Mouse (Mus musculus): ENCODE measurements around the gene Mpp5.

Mpp5 gene

DNA sequence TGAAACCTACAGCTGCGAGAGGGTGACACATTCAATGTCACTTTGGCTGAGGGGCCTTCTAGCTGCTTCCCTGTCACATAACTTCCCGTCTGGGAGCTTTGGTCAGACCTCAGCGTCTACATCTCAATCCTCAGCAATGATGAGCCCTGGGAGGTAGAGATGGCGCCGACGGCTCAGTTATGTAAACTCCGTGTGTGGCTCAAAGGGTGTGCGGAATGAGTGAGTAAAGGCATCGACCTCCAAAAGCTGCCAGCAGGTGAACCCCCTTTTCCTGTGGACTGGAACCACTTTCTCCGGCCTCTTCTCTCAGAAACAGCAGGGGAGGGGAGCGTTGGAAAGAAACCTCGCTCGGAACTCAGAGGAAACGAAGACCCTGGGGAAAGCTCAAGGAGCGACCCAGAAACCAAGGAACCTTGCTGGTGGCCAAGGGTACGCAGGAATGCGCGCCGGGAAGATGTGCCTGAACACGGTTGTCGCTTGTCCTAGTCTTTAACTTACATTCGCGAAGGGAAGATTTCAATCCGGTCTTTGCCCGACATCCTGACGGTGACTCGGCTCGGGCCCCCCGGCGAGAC, 112.3 kb downstream of the Mpp5 start:
- DNase-seq: no peak

DNA sequence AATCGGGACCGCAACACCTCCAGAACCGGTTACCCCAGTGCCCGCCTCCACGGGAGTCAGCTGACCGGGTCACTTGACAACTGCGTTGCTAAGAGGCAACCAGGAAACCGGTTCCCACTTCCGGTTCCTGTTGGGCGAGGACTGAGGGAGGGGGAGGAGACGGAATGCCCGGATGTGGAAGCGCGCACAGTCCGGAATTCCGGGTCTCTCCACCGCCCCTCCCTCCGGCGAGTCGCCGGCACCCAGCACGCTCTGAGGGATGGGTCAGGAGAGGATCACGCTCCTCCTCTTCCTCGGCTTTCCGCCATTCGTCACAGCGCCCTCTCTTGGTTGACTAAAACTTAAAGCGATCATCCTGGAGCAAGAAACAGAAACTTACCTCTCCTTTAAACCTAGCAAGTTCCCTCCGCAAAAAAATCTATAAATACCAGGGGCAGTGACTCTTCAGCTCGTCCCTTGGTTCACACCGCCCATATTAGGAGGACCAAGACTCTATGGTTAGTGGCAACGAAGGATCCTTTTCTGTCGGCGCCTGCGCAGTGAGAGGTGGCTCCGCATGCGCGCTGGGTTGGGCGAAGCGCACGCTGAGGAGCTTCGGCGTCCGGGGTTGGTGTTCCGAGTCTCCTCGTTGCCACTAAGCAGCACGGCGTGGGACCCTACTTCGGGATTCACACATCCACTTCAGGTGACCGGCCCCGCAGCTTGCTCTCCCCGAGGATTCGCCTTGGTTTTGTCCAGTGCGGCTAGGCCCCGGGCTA, 113.0 kb downstream of the Mpp5 start, which contains the start of the genes Atp6v1d and Eif2s1:
TSS of gene Atp6v1d (minus strand) at position 143 of the 758 bp plus-strand sequence.
TSS of gene Eif2s1 (plus strand) at position 324 of the 758 bp plus-strand sequence.
- peak; percentile 99 for DNase-seq

DNA sequence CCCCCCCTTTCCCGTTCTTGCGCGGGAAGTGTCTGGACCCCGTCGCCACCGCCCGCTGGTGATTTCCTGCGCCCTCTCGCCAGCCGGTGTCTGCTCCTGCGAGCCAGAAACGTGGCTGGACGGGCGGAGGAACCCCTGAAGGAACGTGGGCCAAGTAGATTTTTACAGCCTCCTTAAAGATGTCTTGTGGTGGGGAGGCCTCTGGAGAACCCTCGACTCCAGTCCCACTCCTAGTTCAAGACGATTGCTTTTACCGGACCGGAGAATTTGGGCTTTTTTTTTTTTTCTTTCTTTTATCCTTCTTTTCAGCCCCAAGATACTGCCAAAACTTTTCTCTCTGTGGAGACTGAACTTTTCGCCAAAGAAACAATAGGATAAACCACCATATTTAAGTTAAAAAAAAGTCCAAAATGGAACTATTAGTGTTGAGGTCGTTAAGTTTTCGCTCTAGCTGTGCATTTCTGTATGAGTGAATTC, 113.6 kb downstream of the Mpp5 start:
- no peak for DNase-seq

DNA sequence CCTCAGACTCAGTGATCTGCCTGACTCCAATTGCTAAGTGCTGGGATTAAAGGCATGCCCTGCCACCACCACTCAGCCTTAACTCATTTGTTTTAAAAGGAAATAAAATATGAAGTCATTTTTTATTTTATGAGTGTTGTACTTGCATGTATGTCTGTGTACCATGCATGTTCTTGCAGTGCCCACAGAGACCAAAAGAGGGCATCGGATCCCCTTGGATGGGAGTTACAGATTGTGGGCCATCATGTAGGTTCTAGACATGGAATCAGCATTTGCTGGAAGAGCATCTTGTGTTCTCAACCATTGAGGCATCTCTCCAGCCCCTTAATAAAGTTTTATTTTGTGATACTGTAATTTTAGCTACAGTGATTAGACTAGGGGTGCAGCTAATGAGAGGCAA, 116.7 kb downstream of the Mpp5 start:
- peak; percentile 21 to 52 for DNase-seq

DNA sequence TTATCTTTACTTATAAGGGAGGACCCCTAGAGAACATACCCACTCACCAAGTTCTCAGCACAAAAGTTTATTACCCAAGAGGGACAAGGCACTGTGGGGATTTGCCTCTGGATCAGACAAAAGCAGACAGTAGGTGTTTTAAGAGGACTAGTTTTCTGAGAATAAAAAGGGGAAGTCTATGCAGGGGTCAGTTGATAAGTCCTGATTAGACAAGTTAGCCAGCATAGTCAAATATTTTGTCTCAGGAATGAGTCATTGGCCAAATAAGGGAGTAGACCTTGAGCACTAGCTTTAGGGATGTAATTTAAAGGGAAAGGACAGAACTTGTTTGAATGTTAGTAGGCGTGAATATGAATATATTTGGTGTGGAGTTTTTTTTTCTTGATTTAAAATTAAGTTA, 119.4 kb downstream of the Mpp5 start:
- no peak for DNase-seq

DNA sequence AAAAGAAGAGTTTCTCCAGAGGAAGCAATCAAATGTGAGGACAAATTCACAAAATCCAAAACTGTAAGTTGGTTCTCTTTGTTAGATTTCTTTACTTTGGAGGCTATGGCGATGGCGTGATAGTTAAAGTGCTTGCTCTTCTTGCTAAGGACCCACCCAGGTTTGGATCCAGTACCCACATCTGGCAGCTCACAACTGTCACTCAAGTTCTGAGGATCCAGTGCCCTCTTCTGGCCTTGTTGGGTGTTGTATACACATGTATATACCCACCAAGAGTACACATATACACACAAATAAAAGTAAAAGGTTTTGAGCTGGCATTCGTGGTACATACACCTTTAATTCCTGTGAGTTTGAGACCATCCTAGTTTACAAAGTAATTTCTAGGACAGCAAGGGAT, 125.9 kb downstream of the Mpp5 start:
- DNase-seq: no peak

DNA sequence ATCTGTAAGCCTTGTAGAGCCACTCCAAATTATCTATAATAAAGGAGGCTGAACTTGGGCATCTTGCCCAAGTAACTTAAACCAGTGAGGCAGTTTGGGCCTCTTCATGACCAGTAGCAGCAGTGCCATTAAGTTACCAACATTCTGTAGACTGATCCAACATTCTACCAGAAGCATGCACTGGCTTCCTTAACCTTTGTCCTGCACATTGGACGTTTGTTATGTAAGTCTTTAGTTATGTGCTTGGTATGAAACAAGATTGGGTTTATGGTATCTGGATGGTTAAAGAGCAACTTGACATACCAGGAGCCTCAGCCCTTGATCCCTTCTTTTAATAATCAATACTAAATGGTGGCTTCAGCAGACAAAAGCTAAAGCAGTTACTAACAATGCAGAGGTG, 141.4 kb downstream of the Mpp5 start:
- no peak for DNase-seq

Data from cerebellum, postnatal 14 days (tissue).